Mouse (Mus musculus): ENCODE measurements around the gene Nrxn1. TPM values are rescaled to one million over a fixed set of nuclear protein-coding genes. Genes with fewer than 3 reads are reported as not detected.
A peak's percentile ranks its signal among the peaks of the same experiment; 100 is the strongest.

Gene Nrxn1
- total RNA-seq, 2 experiments from 2014 or later, result 2.1 to 3.9 TPM

DNA sequence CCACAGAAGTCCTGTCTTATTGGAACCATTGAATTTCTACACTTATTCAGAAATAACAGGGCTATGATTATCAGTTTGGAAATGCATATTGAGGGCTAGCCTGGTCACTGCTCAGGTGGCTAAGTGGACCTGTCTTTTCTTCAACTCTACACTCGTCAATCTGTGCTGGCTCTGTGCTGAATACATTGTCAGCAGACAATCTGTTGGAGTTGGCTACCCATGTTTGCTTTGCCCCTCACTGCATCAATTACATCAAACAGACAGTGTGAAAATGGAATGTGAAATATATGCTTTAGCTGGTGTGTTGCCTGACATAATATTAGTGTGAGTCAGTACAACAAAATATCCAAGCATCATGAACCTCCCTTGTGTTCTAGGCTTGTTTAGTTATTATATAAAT lies 438.4 kb downstream of the Nrxn1 start:
- DNase-seq, result no peak

DNA sequence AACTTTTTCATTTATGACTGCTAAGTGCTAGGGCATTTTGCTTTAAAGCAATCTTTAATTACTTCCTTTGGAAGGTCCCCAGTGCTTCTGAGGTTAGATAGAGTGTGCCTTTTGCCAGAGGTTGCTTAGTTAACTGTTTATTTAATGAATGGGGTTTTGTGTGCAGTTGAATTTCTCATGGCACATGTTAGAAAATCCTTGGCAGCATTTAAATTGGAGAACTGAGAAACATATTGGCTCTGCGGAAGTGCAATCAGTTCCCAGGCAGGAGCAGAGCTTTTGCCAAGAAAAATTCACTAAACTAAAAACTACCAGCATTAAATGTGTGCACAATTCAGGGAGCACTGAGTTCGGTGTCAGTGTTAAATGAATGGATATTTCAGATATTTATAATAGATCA lies 439.5 kb downstream of the Nrxn1 start:
- DNase-seq, result no peak

DNA sequence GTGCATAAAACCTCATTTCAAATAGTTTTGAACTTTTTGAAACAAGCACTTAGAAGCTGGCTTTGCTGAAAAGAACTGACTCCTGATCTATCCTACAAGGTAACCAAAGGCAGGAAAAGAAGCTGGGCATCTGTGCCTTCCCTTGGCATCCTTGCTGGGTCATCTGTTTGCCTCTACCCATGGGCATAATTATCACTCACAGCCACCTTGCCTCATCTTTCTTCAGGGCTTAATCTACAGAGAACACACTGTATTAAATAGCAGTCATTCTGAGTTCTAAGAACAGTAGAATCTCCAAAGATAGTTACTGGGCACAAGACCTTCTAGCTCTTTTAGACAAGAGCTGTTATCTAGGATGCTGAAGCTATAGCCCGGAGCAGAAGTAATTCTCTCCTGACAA lies 442.6 kb downstream of the Nrxn1 start:
- DNase-seq, result no peak

DNA sequence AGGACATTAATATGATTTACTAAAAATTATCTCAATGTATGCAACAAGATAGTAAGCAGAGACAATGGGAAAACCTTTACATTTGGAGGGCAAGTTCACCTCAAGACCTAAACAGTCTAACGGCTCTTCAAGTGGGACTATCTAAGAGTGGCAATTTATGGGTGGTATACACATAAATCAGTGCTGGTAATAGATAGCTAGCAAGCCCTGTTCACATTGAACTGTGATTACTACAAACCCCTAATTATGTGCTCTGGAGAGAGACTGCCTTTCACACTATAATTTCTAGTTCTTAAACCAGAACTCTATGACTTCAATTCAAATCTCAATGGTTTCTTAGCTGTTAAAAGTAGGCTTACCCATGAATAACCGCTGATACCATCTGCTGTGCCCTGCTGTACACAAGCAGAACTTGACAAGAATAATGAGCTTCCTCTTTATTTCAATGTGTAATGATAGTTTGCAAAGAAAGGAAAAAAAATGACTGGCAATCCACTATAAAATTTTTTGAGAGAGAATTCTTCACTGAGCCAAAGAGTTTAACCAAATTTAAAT lies 453.8 kb downstream of the Nrxn1 start:
- DNase-seq, result no peak

DNA sequence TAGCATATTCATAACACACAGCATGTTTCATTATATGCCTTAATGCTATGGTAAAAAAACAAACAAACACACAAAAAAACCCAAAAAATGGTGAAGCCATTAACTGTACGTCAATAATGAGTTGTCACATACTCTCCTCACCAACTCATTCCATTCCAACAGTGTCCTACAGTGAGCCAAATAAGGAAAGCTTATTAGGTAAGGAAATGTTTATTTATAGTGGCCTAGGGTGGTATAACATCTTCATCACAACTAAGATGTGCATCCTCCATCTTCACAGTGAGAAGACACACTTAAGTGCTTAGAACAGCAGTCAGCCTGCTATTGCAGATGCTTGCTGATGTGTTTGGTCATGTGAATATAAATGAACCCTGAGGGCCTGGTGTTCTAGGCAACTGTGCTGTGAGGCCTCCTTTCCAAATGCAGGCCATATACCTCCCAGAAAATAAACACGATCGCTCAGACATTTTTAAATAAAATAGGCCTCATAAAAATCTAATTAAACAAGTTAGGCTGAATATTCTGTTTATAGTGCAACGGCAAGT lies 454.6 kb downstream of the Nrxn1 start:
- no peak for DNase-seq

DNA sequence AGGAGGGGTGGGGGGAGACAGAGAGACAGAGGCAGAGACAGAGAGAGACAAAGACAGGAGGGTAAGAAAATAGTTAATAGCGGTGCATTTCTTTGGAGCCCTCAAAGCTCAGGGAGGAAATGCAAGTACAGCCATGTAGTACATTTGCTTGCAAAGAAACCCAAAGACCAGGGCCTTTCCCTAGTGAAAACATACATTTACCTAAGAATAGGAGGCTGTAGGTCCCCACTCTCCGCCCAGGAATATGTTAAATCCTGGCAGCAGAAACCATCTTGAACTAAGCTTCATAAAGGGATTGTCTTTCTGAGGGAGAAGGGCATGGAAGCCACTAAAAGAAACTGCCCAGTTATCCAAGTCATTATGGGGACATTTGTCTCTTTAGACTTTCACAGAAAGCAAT lies 461.5 kb downstream of the Nrxn1 start:
- no peak for DNase-seq

DNA sequence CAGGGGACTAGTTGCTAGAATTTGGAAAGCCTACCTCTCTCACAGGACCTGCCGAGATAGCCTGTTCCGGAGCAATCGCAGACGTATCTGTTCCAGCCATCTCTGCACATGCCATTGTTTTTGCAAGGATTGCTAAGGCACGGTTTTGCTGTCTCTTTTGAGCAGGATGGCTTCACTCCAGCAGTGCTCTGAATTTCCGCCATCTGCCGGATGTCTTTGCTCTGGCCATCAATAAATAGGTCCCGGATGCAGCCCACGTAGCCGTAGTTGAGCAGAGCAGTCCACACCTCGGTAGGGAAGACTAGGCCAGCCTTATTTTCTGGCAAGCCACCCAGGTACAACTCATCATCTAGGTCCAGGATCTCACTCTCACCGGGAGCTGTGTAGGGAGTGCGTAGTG lies 463.0 kb downstream of the Nrxn1 start:
- DNase-seq, result peak; percentile 5

DNA sequence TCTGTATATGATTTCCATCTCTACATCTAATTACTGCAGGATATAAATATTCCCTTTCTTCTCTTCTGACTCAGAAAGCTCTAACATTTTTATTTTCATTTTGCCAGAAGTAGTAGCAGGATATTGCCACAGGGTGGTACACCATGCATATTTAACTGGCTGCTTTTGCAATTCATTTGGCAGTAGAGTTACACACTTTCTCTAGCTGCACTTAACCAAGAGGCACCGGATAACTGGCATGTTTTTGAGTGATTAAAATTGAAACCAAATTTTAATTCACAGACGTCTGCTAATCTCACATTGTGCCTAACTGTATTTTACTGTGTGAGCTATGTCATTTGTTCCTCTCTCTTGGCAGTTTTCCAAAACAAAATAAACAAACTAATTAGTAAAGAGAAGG lies 464.4 kb downstream of the Nrxn1 start:
- no peak for DNase-seq

DNA sequence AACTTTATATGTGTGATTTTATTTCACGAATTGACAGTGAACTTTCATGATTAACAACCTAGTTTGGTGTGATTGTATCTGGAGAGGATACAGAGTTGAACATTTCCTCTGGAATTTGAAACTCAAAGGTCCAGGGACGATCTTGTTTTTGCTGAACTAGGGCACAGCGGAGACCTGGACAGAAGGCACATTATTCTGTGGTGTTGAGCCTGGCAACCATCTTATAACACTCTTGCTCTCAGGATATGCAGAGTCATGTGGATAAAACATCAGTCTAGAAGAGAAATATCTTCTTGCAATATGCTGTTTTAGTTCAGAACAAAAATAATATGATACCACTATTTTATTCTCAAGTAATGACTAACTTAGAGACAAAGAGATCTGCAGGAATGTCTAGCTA lies 464.9 kb downstream of the Nrxn1 start:
- DNase-seq, result no peak

DNA sequence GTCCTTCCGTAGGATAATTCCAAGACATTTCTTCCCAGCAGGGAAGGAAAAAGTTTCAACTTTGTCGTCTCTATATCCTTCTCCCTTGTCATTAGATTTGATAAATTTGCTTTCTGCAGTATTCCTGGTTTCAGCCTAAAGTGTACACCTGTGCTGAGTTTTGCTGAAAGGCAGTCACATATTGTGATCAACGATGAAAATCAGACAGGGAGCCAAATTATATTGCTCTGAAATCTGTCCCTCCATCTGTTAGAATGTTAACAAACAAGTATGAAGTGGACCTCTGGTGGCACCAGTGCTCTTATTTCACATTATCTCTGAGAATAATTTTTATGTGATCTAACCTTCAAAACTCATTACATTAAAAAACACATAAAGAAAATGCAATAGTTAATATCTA lies 465.5 kb downstream of the Nrxn1 start:
- DNase-seq, result no peak

DNA sequence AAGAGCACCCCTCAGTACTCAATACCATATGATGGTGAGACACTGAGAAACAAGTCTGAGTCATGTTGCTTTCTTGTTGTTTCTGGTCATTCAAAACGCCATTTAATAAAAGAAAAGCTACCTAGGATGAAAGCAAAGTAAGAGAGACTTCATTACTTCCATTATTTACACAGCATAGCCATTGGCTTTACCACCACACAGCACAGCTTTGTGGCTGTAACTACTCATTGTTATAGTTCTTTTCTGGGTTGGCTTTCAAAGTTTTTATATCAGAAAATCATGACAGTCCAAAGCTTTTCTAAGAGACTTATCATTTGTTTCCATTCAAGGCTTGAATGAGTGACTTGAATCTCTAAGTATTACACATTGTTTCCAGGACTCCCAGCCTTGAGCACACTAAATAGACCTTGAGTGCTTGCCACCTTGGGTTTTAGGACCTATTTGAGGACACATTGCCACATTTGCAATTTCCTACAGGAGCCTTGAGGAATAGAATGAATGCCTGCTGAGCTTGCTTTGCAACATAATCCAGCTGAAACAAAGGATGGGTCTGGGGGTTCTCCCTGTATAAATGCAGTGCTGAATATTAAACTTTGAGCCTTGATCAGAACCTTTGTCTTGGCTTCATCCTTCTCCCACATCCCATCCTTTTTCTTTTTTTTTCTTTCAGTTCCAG lies 468.1 kb downstream of the Nrxn1 start:
- DNase-seq, result no peak

DNA sequence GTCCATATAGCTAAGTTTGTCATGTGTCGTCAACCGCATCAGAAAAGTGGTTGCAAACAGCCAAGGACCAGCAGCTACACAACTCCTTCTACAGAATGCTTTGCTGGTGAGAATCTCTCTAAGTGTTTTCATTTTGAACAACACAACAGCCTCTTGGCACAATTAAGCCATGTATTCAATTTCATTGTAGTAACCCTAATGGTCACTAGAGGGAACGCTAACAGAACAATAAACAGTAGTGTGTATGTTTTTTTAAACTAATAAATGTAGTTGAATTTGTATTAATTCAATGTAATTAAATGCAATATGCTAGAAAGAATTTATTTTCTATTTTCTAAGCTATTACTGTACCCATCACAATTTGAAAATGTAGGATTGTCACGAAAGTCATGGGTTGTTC lies 471.0 kb downstream of the Nrxn1 start:
- DNase-seq, result no peak

DNA sequence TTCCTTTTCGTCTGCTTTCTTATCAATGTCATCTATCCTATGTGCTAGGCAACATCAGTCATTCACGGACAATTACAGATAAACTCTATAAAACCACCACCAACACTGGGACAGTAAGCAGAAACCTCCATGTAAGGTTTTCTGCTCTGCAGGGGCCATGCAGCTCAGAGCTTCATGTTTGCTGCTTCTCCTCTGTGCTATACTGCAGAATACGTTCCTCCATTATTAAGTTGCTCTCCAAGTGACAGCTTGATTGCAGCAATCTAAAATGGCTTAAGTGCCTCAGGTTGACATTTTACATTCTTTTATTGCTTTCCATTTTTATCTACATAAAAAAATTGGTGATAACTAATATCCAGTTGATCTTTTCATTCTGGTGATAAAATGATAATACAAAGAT lies 477.9 kb downstream of the Nrxn1 start:
- DNase-seq, result no peak

DNA sequence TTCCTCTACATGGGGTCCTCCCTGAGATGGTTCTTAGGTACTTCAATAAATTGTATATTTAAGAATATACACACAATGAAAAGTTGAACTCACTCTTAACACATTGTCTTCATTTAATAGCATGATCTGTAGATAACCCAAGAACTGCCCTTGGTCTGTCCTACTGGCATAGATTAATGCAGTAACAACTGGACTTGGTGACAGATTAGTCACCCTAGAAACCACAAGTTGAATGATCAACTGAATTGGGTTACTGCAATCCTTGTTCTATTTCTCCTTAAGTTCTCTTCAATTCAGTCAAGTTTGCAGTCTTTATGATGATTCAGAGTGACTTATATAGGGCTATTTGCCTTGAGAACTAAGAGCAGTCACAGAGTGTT lies 485.5 kb downstream of the Nrxn1 start:
- no peak for DNase-seq

DNA sequence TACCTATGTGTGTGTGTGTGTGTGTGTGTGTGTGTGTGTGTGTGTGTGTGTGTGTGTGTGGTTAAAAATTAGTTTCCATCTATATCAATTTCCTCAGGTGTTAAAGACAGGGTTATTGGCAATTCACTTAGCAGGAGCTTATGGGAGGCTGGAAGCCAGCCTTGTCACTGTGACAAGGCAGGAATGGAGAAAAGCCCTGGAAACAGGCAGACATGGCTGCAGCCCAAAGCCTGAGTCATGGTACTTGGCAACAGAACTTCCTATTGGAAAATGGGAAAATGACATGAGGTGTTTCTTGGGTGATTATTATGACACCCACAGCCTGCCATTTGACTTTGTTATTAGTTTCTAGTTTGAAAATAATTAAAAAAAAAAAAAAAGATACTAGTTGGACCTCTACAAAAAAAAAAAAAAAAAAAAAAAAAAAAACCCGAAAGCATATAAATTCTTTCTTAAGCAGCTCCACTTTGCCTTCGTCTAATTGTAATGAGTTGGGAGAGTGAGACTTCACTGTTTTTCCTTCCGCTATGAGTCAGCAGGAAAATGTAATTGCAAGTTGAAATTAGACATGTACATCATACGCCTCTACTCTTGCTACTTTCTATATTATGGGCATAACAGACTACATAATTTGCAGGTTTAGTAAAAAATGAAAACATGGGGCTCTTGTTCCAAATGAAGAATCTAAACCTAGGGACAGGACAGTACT lies 486.0 kb downstream of the Nrxn1 start:
- peak; percentile 11 for DNase-seq

DNA sequence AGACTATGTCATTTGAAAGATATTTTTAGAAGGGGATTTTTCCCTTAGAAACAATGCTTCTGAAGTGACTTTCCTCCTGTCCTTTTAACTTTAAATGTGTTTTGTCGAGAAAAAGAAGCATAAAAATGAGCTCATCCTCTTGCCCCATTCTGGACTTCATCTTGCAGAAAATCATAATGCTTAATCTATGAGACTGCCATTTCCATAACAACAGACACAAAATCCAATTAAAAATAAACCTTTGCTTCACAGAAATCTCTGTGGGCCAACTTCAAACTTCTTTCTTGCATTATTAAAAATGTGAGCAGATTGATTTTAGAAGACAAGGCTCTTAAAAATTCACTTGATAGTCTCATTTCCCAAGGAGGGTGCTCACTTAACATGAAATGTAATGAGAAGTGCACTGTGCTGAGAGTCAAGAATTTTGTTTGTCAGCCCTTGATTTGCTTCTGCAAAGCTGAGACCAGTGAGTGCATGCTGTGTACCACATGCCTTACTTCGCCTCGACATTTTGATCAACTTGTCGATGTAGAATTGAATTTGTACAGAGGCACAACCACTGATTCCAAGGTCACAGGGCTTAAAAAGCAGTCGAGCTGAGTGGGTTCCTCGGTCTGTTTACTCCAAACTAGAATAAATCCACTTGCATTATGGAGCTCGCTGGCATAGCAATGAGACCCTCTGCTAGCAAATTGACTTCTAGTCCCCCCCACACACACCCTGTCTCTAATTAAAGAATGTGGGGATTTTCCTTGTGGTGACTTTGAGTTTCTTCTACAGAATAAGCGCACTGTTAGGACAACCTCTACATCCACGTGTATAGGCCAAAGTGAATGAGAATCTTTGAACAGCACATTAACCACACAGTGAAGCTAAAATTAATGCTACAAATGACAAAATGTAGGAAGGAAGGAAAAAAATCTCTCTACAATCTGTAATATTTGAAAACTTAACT lies 493.0 kb downstream of the Nrxn1 start:
- no peak for DNase-seq

DNA sequence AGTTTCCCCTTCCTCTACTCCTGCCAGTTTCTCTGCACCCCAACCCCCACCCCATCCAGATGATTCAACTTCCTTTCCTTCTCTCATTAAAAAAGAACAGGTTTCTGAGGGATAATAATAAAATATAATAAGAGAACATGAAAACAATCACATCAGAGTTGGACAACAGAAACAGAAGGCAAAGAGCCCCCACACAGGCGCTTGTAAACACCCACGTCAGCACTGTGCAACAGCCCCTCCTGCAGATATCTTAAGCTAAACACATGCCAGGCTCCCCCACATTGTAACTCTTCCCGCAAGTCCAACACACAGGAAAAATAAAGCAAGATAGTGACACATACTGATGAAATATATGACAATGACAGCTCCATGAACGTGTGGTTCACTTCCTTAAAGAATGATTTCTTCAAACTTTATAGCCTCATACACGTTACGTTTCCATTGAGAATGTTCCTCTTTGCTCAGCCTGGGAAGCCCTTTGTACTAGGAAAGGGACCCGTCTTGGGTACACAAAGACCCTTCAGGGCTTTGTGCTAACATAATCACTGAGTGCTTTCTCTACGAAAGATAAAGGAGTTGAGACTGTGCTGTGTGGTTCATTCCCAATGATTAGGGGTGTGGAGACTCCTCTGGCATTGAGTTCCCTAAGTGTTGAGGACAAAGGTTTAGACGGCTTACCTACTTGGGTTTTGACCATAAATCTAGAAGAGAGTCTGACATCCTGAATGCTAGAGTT lies 497.9 kb downstream of the Nrxn1 start:
- DNase-seq, result no peak

DNA sequence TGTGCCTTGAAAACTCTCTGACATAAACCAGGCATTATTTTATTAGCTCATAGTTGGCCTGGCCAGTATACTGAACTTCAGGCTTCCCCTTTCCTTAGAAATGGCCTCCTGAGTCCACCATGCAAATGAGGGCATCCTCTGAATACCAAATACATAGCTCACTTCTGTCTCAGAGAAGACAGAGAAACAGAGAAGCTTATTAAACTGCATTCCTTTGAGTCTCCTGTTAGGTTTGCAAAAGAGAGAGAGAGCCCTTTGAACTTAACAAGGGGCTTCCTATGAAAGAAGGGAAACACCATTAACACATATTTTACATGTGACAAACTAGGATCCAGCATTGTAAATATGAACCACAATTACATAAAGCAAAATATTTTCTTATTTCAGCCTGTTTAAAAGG lies 506.0 kb downstream of the Nrxn1 start:
- DNase-seq, result no peak

DNA sequence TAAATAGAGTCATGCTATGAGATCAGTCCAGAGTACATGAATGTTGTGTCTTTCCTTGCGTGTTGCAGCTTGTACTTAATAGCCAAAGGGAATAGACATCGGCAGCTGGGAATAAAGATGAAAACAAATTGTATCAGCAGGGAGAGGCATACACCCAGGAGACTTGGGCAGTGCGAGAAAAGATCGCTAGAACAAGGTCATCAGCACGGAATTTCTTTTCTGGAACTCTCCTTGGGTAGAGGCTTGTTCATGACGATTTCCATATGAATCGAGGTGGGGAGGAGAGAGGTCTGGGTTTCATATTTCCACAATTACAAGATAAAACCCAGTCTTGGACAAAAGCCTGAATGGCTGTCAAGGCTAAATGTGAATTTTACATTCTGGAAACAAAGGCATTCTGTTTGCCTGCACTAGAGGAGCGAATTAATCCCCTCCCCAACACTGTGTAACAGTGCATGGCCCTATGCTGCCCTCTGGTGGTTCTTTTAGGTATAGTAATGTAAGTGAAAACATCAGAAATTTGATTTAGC lies 508.1 kb downstream of the Nrxn1 start:
- peak; percentile 25 for DNase-seq

DNA sequence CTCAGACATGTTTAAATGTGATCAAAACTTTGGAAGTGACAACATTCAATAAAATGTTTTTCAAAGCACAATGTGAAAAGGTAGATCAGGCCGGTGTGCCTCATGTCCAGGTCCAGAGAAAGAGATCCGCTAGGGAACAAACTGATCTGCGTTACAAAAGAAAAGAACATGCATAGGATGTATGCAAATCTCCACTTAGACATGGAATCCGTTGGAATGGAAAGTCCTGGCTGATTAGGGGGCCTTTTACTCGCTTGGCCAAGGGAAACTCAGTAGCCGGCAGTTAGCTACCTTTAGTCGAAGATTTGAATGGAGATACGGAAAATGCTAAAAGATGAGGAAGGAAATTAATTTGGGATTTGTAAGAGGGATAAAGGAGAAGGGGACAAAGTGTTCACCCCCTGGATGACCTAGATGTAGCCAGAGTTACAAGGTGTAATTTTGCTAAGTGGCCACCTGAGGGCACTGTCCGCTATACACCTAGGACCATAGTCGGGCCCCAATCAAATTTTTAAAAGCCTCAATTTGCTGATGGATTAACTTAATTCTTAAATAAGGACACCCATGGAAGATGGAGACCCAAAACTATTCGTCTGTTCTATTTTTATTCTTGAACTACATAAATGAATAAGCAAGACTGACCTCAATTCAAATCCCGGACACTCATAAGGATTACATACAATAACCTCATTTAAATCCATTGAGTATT lies 508.9 kb downstream of the Nrxn1 start:
- DNase-seq, result peak; percentile 16

DNA sequence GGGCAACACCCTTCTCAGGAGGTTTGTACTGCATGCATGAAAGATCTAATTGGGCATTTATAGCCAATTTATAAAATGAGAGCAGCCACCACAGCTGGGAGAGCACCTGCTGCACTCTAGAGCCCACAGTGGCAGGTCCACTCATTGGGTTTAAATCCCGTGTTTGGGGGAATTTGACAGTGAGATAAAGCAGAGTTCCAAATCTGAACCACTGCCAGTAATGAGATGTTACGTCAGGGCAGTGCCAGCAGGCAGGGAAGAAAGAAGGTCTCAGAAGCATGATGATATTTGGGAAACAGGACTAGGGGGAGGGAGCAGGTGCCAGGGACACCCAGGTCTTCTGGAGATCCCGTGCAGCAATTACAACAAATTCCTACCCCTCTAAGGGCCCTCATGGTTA lies 509.7 kb downstream of the Nrxn1 start:
- DNase-seq, result no peak

Measured in gastrocnemius, postnatal 10 days (tissue).